In the genomic region with DNA sequence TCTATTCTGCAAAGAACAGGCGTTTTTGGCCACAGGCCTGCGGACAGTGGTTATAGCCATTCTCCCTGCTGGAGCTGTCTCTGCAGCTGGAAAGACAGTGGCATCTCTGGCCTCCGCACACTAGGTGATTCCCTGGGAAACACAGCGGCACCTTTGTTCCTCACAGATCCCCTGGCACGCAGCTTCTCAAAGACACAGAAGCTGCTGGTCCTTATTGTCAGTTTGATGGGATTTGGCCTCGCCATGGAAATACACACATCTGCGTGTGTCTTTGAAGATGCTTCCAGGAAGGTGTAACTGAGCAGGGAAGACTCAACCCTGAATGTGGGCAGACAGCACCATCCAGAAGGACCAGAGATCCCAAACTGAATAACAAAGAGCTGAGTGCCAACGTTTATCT, we compare ENCODE assay signal across 10 mouse cellular contexts. TPM values are rescaled to one million over a fixed set of nuclear protein-coding genes. Genes with fewer than 3 reads are reported as not detected.
DNase-seq lines count a peak whose midpoint lies in the region; ATAC-seq and TF ChIP-seq lines count a peak whose summit lies in the region.
"Had no signal": no experiment of that assay in that cellular context is flagged by ENCODE, and none has a peak within 500 bp of the region (broad histone marks: within the 10 kb centered on the region; RNA-seq: fewer than 3 reads in every experiment).

No protein-coding gene starts in this region.

- H3K9ac ChIP-seq in kidney, embryonic 15.5 days, result no peak overlapping the region
- 0 out of 2 replicates have a peak overlapping the region, but pooled peaks have one; percentile 7 for H3K9ac ChIP-seq in limb, embryonic 14.5 days (ENCODE audit: low read depth, low read length, severe bottlenecking)

- TF ChIP-seq POLR2A in limb, embryonic 14.5 days (IDR thresholded peaks at IDR 0.05; ENCODE audit: borderline replicate concordance, extremely low read depth, insufficient read depth, insufficient read length), result no peak

- H3K4me1 ChIP-seq in kidney, embryonic 15.5 days, result peaks cover 41% of the 10 kb centered on the region
- peaks cover 81% of the 10 kb centered on the region for H3K4me1 ChIP-seq in E14TG2a.4 (replicated peaks; ENCODE audit: low read depth, low read length)
- peaks cover 35% of the 10 kb centered on the region for H3K4me1 ChIP-seq in limb, embryonic 14.5 days (ENCODE audit: control insufficient read depth, insufficient read depth, low read length)

- H3K4me2 ChIP-seq in kidney, embryonic 15.5 days, result no peak overlapping the region
- H3K4me2 ChIP-seq in limb, embryonic 14.5 days (replicated peaks; ENCODE audit: low read depth, low read length, severe bottlenecking), result no peak overlapping the region

- no peaks in the 10 kb centered on the region for H3K27me3 ChIP-seq in kidney, embryonic 15.5 days
- no peaks in the 10 kb centered on the region for H3K27me3 ChIP-seq in E14TG2a.4 (ENCODE audit: insufficient read depth, low read length)
- no peaks in the 10 kb centered on the region for H3K27me3 ChIP-seq in limb, embryonic 14.5 days (ENCODE audit: control insufficient read depth, insufficient read depth, low read length)

- peak overlapping the region; percentile 80 for H3K27ac ChIP-seq in gastrocnemius, adult 2 months
- H3K27ac ChIP-seq in kidney, embryonic 15.5 days, result peak overlapping the region; percentile 76
- H3K27ac ChIP-seq in limb, embryonic 14.5 days (replicated peaks; ENCODE audit: low read depth, low read length), result peak overlapping the region; percentile 61; the same call in 1 of the 2 replicates

- WGBS in kidney, embryonic 15.5 days, result 88% methylated on average over 8 of the region's 8 CpGs
- WGBS in limb, embryonic 14.5 days, result 89% methylated on average over 8 of the region's 8 CpGs

- H3K4me3 ChIP-seq in gastrocnemius, adult 2 months, result no peak overlapping the region
- H3K4me3 ChIP-seq in kidney, embryonic 15.5 days (replicated peaks), result no peak overlapping the region
- H3K4me3 ChIP-seq in E14TG2a.4 (replicated peaks; ENCODE audit: low read length), result peak overlapping the region; percentile 50
- H3K4me3 ChIP-seq in limb, embryonic 14.5 days (replicated peaks; ENCODE audit: low read length), result no peak overlapping the region

- intact Hi-C loops in gastrocnemius, adult 2 months (cut with DNase I), result no loop called here

- no peak for ATAC-seq in kidney, embryonic 15.5 days (replicated peaks; ENCODE audit: low FRiP score)
- no peak for ATAC-seq in limb, embryonic 14.5 days (ENCODE audit: low FRiP score, low read depth)

- no peak for TF ChIP-seq CTCF in gastrocnemius, adult 2 months (IDR thresholded peaks at IDR 0.05)
- TF ChIP-seq CTCF in E14TG2a.4 (conservative IDR thresholded peaks at IDR 0.05; ENCODE audit: low read length), result no peak

- DNase-seq in gastrocnemius, adult 2 months, result no peak
- no peak for DNase-seq in gastrocnemius, adult 8-10 months (ENCODE audit: low spot score in 2 of 2)
- no peak for DNase-seq in kidney, postnatal 4 days
- DNase-seq in limb, embryonic 14.5 days (ENCODE audit: low spot score), result no peak
- DNase-seq in yolk sac, embryonic 10.5 days (ENCODE audit: low spot score), result no peak
- DNase-seq in left cerebral cortex, adult 8-10 months (ENCODE audit: low spot score in 2 of 2), result no peak
- DNase-seq: gastrocnemius, postnatal 10 days; kidney, postnatal 14 days had no signal

- H3K36me3 ChIP-seq in kidney, embryonic 15.5 days, result peaks cover 19% of the 10 kb centered on the region
- H3K36me3 ChIP-seq in E14TG2a.4 (ENCODE audit: insufficient read depth, low read length), result peaks cover 60% of the 10 kb centered on the region
- H3K36me3 ChIP-seq in limb, embryonic 14.5 days (ENCODE audit: control insufficient read depth, insufficient read depth, low read length), result peaks cover 15% of the 10 kb centered on the region

- H3K9me3 ChIP-seq in kidney, embryonic 15.5 days (replicated peaks), result no peaks in the 10 kb centered on the region
- no peaks in the 10 kb centered on the region for H3K9me3 ChIP-seq in E14TG2a.4 (ENCODE audit: low read length)
- H3K9me3 ChIP-seq in limb, embryonic 14.5 days (ENCODE audit: control insufficient read depth, low read length), result no peaks in the 10 kb centered on the region

RNA-seq across cellular contexts. Expression of a gene that starts 41.4 kb away (rescaled TPM):
- total RNA-seq in gastrocnemius, adult 2 months (2021), result 10 to 100 TPM; 73.0 to 89.6 TPM
- total RNA-seq in gastrocnemius, adult 8-10 months (2022), result 10 to 100 TPM; 49.6 to 99.2 (median 59.4) TPM
- 23.1 and 24.8 TPM in 2 replicates for polyA plus RNA-seq in kidney, embryonic 15.5 days (2015; fragmentation: Nextera tagmentation; extraction: Ambion mirVana)
- 29.6 and 45.2 TPM in 2 replicates for polyA plus RNA-seq in limb, embryonic 14.5 days (2012; rRNA removed)
- 25.0 and 27.7 TPM in 2 replicates for polyA plus RNA-seq in limb, embryonic 14.5 days (2014; fragmentation: Nextera tagmentation; extraction: Ambion mirVana)
- 10 to 100 TPM; 21.6 to 50.5 (median 28.7) TPM for total RNA-seq in left cerebral cortex, adult 8-10 months (2022)

RNA-seq across cellular contexts. Expression of a gene that starts 42.0 kb away (rescaled TPM):
- total RNA-seq in gastrocnemius, adult 2 months (2021), result 10 to 100 TPM; 40.3 to 60.3 TPM
- total RNA-seq in gastrocnemius, adult 8-10 months (2022), result 10 to 100 TPM; 42.1 to 62.2 (median 50.9) TPM
- polyA plus RNA-seq in kidney, embryonic 15.5 days (2015; fragmentation: Nextera tagmentation; extraction: Ambion mirVana), result 124 and 131 TPM in 2 replicates
- 222 and 267 TPM in 2 replicates for polyA plus RNA-seq in limb, embryonic 14.5 days (2012; rRNA removed)
- 156 and 157 TPM in 2 replicates for polyA plus RNA-seq in limb, embryonic 14.5 days (2014; fragmentation: Nextera tagmentation; extraction: Ambion mirVana)
- 100 to 1,000 TPM; 131 to 191 (median 161) TPM for total RNA-seq in left cerebral cortex, adult 8-10 months (2022)

RNA-seq across cellular contexts. Expression of a gene that starts 59.7 kb away (rescaled TPM):
- 10 to 100 TPM; 28.7 to 31.2 TPM for total RNA-seq in gastrocnemius, adult 2 months (2021)
- 10 to 100 TPM; 42.0 to 50.3 (median 45.8) TPM for total RNA-seq in gastrocnemius, adult 8-10 months (2022)
- polyA plus RNA-seq in kidney, embryonic 15.5 days (2015; fragmentation: Nextera tagmentation; extraction: Ambion mirVana), result 211 and 224 TPM in 2 replicates
- polyA plus RNA-seq in limb, embryonic 14.5 days (2012; rRNA removed), result 167 and 183 TPM in 2 replicates
- polyA plus RNA-seq in limb, embryonic 14.5 days (2014; fragmentation: Nextera tagmentation; extraction: Ambion mirVana), result 203 and 228 TPM in 2 replicates
- 10 to 100 TPM; 34.5 to 46.9 (median 43.4) TPM for total RNA-seq in left cerebral cortex, adult 8-10 months (2022)
